Mouse (Mus musculus) erythroblast, embryonic 14.5 days (primary cell): ENCODE data around the gene Cldn34b2.

Experiments used
- GATA1 ChIP-seq: IDR thresholded peaks from 2 replicates; pipeline ENCODE4 v1.6.1; 2012; ENCODE audit warnings: low read length, inconsistent platforms, mixed read lengths
- TAL1 ChIP-seq: IDR thresholded peaks from 3 replicates; pipeline ENCODE4 v1.6.1; 2012; ENCODE audit warnings: low read length, inconsistent platforms, mixed read lengths

GRCm38 (mm10) chrX:155171754-155172153 lies 43.5 kb upstream of the Cldn34b2 start:
- TF ChIP-seq GATA1 (no peak), TAL1 (no peak)
